Mouse (Mus musculus) hindbrain, embryonic 12.5 days (tissue): ENCODE data around the gene Vmn1r36. TPM values are rescaled to one million over a fixed set of nuclear protein-coding genes. Genes with fewer than 3 reads are reported as not detected.
"Not testable (repeated sequence)": the region's sequence is repeated elsewhere in the genome, so short reads cannot be mapped to it uniquely, and the experiment has no call there.

Experiments used
- ATAC-seq: fragments of 200-750 bp; cut with Nextera tagmentation; 2 replicates; pipeline ENCODE4 v1.8.0; 2017; ENCODE audit warnings: moderate TSS enrichment; ENCODE audit not compliant: low FRiP score
- H3K27ac ChIP-seq: fragments of 300-500 bp; sonication (generic); 2 replicates; pipeline ENCODE4 v1.5.1; 2016; ENCODE audit warnings: mild to moderate bottlenecking
- H3K27me3 ChIP-seq: fragments of 300-500 bp; sonication (generic); 2 replicates; pipeline ENCODE4 v1.6.1; 2016; ENCODE audit warnings: mild to moderate bottlenecking
- H3K36me3 ChIP-seq: fragments of 300-500 bp; sonication (generic); 2 replicates; pipeline ENCODE4 v1.6.1; 2016; ENCODE audit warnings: mild to moderate bottlenecking
- H3K4me1 ChIP-seq: fragments of 300-500 bp; sonication (generic); 2 replicates; pipeline ENCODE4 v1.6.1; 2016
- H3K4me2 ChIP-seq: fragments of 300-500 bp; sonication (generic); replicated peaks from 2 replicates; pipeline ENCODE4 v1.6.1; 2016; ENCODE audit warnings: mild to moderate bottlenecking
- H3K4me3 ChIP-seq: fragments of 300-500 bp; sonication (generic); 2 replicates; pipeline ENCODE4 v1.5.1; 2016; ENCODE audit warnings: mild to moderate bottlenecking
- H3K9ac ChIP-seq: fragments of 300-500 bp; sonication (generic); 2 replicates; pipeline ENCODE4 v1.6.1; 2016; ENCODE audit warnings: mild to moderate bottlenecking, moderate library complexity
- H3K9me3 ChIP-seq: fragments of 300-500 bp; sonication (generic); replicated peaks from 2 replicates; pipeline ENCODE4 v1.6.1; 2016; ENCODE audit warnings: mild to moderate bottlenecking
- WGBS: fragments of 180-500 bp; shearing (Covaris S2); methylation state at CpG from one replicate; pipeline ENCODE4 v1.1.7; 2016; 5-methylcytosine and 5-hydroxymethylcytosine counted together
- polyA plus RNA-seq: library from polyadenylated mRNA; unstranded; fragments of >200 nt; fragmentation: Nextera tagmentation; extraction: Ambion mirVana; gene quantifications from 2 replicates; pipeline ENCODE4 v1.2.1, GENCODE M21; 2016

Vmn1r36 gene
- not detected in 2 replicates for polyA plus RNA-seq

- not testable (repeated sequence) for H3K4me1 ChIP-seq, H3K36me3 ChIP-seq, H3K27ac ChIP-seq, H3K4me2 ChIP-seq, ATAC-seq, H3K9me3 ChIP-seq, H3K27me3 ChIP-seq, H3K4me3 ChIP-seq, H3K9ac ChIP-seq
- 71% methylated on average over 2 of the region's 2 CpGs for WGBS
Measured at GRCm38 (mm10) chr6:66719068-66719467, at the start of gene Vmn1r36. Vmn1r36 (minus strand) TSS chr6:66719168.

- H3K4me2 ChIP-seq, ATAC-seq, H3K4me1 ChIP-seq, H3K27me3 ChIP-seq, H3K27ac ChIP-seq, H3K4me3 ChIP-seq, H3K9ac ChIP-seq, H3K9me3 ChIP-seq, H3K36me3 ChIP-seq: not testable (repeated sequence)
Measured at GRCm38 (mm10) chr6:66729082-66729481, 10.1 kb upstream of the Vmn1r36 start, which contains the start of gene Vmn1r37. Vmn1r37 (plus strand) TSS chr6:66729382.

- no peak overlapping the region for H3K4me3 ChIP-seq
- H3K9ac ChIP-seq = no peak overlapping the region
- WGBS = 66% methylated on average over 3 of the region's 3 CpGs
- H3K9me3 ChIP-seq = no peaks in the 10 kb centered on the region
- no peak for ATAC-seq
- no peaks in the 10 kb centered on the region for H3K27me3 ChIP-seq
- H3K36me3 ChIP-seq = no peaks in the 10 kb centered on the region
- H3K4me2 ChIP-seq = no peak overlapping the region
- no peaks in the 10 kb centered on the region for H3K4me1 ChIP-seq
- H3K27ac ChIP-seq = no peak overlapping the region
Measured at GRCm38 (mm10) chr6:66713854-66714253, 5.1 kb downstream of the Vmn1r36 start.

- no peaks in the 10 kb centered on the region for H3K36me3 ChIP-seq
- no peak overlapping the region for H3K27ac ChIP-seq
- H3K4me1 ChIP-seq = no peaks in the 10 kb centered on the region
Measured at GRCm38 (mm10) chr6:66708901-66709300, 10.1 kb downstream of the Vmn1r36 start.

GRCm38 (mm10) chr6:66685806-66686205, 33.2 kb downstream of the Vmn1r36 start, which contains the start of gene Vmn1r35:
Vmn1r35 (minus strand) TSS chr6:66685906.
- no peak within 1 kb of the TSS for H3K27ac ChIP-seq
- H3K36me3 ChIP-seq = no peaks in the 10 kb centered on the region
- H3K4me2 ChIP-seq = no peak within 1 kb of the TSS
- ATAC-seq = no peak
- H3K4me3 ChIP-seq = no peak within 1 kb of the TSS
- no peaks in the 10 kb centered on the region for H3K27me3 ChIP-seq
- no peaks in the 10 kb centered on the region for H3K4me1 ChIP-seq
- H3K9ac ChIP-seq = no peak within 1 kb of the TSS
- 89% methylated on average over 3 of the region's 3 CpGs for WGBS
- H3K9me3 ChIP-seq = no peaks in the 10 kb centered on the region

More at GRCm38 (mm10) chr6:66708901-66709300, 10.1 kb downstream of the Vmn1r36 start:
- Histone ChIP-seq H3K4me2 (no peak overlapping the region), H3K4me3 (no peak overlapping the region), H3K27me3 (no peaks in the 10 kb centered on the region), H3K9me3 (no peaks in the 10 kb centered on the region), H3K9ac (no peak overlapping the region)
- no peak for ATAC-seq

Other genes with a start within 250 kb of the Vmn1r36 start
- 64.2 and 71.4 TPM in 2 replicates for gene Mad2l1, start 183.8 kb downstream of the Vmn1r36 start, polyA plus RNA-seq
- not detected in 2 replicates for gene Vmn1r32, start 159.1 kb downstream of the Vmn1r36 start, polyA plus RNA-seq
- gene Vmn1r33, start 100.9 kb downstream of the Vmn1r36 start, polyA plus RNA-seq = not detected in 2 replicates
- gene Vmn1r34, start 75.3 kb downstream of the Vmn1r36 start, polyA plus RNA-seq = not detected in 2 replicates
- gene Vmn1r35, start 33.3 kb downstream of the Vmn1r36 start, polyA plus RNA-seq = not detected in 2 replicates
- gene Vmn1r37, start 10.2 kb upstream of the Vmn1r36 start, polyA plus RNA-seq = not detected in 2 replicates
- gene Vmn1r38, start 63.5 kb upstream of the Vmn1r36 start, polyA plus RNA-seq = not detected in 2 replicates
- gene Vmn1r39, start 91.4 kb upstream of the Vmn1r36 start, polyA plus RNA-seq = not detected in 2 replicates
- 44.1 and 48.7 TPM in 2 replicates for gene Gng12, start 177.2 kb upstream of the Vmn1r36 start, polyA plus RNA-seq